Mouse (Mus musculus) megakaryocyte progenitor cell, adult 5-6 weeks (primary cell): ENCODE results near the gene Atp13a3. TPM values are rescaled to one million over a fixed set of nuclear protein-coding genes. Genes with fewer than 3 reads are reported as not detected.

Experiments
- ATAC-seq: replicated peaks from 2 replicates; pipeline ENCODE4 v1.8.0; 2016; ENCODE audit warnings: mild to moderate bottlenecking, moderate TSS enrichment, inconsistent platforms; ENCODE audit not compliant: poor library complexity
- total RNA-seq, 2 experiments: library from RNA; stranded (forward) in 1 of 2; stranded (reverse) in 1 of 2; fragments of 157-497, 149-512 nt in 1 of 2; fragments of 200-1000 nt in 1 of 2; gene quantifications; 2 replicates each; pipeline versions ENCODE4 v1.2.3 to v1.2.4; 2015 to 2017

Gene Atp13a3
- total RNA-seq, 2 experiments from 2014 or later: 70.9 to 143 TPM

DNA sequence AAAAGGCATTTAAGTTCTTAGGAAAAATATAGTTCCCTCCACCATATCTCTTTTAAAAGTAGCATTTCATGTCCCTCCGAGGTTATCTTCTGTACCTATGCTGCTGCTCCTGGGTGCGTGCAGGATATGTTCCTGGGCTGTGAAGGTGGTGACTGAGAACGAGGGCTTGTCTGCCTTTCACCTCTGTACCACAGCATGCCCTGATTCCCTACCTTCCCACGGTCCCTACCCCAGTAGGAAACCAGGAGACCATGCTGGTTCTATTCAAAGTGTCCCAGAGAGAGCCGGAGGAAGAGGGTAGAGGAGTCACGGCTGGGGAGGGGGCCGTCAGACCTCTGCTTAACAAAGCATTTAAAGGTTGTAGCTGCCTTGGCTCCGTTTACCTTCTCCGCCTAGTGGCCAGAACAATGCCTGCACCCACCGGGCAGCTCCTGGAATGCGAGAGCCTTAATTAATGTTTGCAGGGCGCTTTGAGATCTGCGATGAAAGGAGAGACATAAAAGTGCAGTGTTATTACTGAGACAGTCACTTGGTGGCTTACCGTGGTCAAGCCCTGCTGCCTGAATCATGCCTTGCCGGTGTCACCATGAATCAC lies 121.9 kb downstream of the Atp13a3 start:
- peak; percentile 83 for ATAC-seq

DNA sequence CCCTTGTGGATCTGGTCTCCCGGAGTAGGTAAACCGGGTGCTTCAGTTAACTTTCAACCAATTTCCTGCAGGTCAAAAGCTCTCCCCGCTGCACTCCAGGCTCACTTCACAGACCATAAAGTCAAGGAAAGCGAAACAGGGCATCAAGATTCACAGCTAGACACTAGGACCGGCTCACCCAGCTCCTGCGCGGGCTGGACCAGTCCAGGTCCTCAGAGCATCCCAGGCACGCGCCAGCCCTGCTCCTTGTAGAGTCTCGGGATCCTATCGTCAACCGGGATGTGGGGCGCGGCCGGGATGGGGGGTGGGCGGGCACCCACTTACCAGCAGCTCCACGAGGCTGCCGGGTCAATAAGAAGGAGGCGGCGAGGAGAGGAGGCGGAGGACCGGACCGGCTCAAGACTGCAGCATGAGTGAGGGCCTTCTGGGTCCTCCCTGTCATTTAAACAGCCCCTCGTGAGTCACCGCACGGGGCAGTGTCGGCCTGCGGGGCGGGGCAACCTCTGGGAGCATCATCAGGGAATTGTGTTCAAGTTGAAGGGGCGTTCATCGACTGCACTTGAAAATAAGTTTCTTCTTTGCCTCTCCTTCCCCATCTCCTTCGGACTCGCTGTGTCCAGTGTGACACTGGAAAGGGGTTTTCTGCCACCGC lies 122.8 kb downstream of the Atp13a3 start, which contains the start of gene Lrrc15:
Gene Lrrc15 (minus strand): TSS at position 413 of the 652 bp plus-strand sequence.
- ATAC-seq: peak; percentile 45; the same call in 1 of the 2 replicates

DNA sequence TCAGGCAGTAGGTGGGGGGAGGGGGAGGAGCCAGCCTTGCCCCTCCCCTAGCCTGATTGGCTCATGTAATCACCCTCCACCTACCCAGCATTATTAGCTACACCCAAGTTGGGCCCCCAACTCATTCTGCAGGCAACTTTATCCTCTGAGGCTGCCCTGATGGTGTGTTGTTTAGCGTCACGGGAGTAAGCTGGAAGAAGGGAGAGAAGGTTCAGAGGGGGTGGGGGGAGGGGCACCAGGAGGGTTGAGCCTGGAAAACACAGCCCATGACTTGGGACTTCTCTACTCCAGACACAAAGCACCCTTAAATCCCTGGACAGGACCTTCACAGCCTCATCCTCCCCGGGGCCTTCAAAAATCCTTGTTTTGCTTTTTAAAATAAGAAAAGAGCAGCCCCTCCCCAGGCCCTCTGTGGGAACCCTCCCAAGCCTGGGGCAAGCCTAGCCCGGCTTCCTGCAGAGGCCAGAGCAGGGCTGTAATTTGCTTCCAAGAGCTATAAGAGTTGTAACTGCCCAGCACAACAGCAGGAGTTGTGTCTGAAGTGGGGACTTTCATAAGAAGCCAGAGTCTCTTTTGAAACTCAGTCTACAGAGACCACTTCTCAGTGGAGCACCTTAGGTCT lies 125.0 kb downstream of the Atp13a3 start:
- ATAC-seq: no peak

DNA sequence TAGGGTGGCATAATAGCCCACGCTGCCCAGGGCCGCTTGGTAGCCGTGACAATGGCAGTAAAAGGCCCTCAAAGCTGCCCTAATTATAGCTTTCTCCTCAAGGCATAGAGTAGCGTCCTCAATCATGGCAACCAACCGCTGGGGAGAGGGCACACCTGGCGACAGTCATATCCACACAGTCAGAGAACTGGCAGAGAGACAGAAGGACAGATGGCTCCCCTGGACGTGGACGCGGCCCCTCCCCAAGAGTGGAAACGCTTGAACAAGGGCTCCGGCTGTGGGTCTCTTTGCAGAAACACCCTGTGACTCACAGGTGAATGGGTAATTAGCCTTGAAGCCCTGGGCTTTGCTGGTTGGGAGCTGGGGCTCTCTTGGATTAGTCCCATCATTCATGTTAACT lies 127.4 kb downstream of the Atp13a3 start:
- ATAC-seq: no peak

DNA sequence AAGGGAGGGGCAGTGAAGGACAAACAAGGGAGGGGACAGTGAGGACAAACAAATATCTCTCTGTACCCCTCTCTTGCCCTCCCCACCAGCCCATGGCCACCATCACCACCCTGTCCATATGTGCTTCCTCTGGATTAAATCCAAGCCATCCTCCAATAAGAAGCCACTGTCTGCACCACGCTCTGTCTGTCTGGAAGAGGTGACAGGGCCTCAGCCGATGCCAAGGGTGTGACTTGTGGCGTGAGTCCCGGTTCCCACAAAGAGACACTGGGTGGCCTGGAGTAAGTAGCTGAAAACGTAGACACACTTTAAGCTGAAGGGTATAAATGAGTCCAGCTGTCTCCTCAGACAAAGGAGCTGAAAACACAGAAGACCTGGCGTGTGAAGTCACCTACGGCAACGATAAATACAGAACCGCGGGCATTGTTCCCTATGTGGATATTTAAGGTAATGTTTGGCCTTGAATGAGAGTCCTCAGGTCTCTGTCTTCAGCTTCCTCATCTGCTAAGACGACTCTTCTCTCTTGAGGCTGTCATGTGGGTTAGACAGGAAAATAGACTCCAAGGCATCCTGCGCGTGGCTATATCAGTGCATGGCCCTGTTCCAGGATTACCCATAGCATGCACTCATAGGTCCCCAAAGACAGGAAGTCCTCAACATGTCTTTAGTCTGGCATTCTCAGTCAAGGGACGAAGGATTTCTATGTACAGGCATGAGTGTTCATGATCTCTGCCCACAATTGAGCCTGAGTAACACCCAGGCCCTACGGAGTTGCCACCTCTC lies 130.0 kb downstream of the Atp13a3 start:
- ATAC-seq: no peak; the same call in 1 of the 2 replicates

DNA sequence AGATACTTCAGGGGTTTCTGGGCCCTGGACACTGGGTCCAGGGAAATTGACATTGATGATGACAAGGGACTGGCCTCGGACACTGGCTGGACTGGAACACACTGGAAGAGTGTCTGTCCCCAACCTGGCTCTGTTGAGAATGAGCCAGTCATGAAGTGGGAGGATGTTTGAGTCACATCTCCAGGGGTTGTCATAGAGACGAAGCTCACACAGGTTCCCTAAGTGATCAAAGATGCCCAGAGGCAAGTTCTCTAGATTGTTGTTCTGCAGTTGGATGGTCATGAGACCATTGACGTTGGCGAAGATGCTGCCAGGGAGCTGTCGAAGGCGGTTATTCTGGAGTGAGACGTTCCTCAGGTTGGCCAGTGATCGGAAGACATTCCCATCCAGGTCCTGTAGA lies 132.7 kb downstream of the Atp13a3 start:
- ATAC-seq: no peak

DNA sequence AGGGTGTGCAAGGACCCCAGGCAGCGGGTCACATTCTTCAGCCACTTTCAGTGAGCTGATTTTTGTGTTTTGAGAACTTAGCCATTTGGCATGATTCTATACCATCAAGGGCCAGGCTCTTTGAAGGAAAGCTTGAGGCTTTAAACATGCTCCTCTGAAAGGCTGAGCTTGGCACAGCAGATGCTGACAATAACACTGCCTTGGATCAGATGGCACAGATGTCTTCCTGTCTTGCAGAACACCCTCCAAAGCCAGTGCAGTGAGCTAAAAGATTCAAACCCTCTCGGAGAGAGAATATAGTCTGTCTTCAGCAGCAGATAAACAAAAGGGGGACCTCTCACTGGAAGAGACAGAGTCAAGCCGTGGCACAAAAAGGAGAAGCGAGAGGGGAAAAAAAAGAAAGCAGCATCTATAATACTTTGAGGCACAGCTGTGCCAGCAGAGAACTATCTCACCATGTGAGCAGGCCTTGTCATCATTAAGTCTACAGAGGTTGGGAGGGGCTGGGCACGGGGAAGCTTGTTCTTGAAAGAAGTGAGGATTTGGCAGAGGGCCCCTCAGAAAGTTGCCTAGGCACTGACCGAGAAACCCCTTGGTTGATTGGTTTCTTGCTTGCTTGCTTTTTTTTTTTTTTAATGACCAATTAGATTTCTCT lies 133.7 kb downstream of the Atp13a3 start:
- ATAC-seq: no peak

DNA sequence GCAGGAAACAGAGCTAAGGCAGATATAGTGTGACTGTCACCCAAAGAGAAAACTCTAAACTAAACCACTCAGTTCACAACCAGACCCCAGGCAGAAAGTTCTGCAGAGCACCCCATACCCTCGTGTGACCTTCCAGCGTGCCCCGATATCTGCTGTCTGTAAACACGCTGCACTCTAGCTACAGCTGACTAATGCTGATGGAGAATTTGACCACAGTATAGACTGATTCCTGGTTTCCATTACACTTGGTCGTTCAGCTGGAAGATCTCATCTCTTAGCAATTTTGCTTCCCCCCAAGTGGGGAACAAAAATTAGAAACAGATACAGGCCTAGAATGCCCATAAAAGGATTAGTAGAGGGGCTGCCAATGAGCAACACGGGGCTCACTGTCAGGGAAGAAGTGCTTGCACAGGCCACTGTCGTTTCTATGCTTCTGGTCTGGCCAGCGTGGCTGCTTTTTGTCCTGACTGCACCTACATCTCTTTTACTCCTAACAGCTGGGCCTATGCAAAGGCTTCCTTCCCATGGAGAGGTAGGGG lies 134.5 kb downstream of the Atp13a3 start:
- ATAC-seq: no peak

DNA sequence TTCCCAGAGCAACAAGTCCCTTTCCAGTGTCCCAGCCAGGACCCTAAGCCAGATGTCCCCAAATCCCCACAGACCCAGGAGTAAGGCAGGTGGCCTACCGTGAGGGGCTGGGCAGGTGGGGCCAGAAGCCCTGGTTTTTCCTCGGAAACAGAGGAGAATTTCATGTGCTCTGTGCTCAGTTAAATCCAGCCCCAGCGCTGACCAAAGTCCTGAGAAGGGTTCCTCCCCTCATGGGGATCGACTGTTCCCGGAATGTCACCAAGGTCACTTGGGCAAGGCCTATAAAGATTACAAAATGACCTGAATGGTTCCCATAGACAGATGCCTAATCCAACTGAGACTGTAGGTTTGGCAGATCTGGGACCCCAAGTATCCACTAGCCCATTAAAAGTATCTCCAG lies 138.4 kb downstream of the Atp13a3 start, which contains the start of gene Cpn2:
Gene Cpn2 (minus strand): TSS at position 141 of the 400 bp plus-strand sequence.
- ATAC-seq: no peak

DNA sequence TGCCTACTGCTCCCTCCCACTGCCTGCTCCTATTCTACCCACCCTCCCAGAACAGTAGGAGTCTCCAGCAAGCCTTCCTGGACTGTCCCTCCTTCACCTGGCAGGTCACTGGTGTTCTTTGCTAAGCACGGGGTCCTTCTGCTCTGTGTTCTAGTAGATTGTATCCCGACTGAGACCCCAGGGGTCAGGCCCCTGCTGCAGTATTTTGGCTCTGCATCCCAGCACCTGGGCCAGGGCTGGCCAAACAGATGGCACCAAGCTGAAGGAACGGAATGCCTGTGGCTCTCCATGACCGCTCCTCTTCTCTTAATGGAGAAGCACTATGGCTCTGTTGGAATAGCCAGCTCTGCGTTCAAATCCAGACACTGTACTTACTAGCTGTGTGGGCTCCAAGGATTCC lies 139.2 kb downstream of the Atp13a3 start:
- ATAC-seq: no peak

DNA sequence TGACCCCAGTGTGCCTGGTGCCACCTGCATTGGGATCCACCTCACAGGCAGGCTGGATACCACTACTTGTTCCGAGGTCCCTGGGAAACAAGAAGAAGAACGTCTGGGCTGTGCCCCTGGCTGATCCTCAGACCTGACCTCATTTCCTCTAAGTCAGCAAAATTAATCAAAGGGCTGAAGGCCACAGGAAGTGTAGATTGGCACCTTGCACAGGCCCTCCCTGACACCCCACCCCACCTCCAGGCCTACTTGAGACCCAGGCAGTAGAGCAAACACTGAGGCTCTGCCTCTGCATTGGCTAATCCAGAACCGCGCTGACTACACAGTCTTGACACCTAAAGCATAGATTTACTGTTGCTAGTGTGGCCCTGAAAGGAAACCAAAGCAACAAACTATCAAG lies 140.2 kb downstream of the Atp13a3 start:
- 0 out of 2 replicates have a peak, but pooled peaks have one; percentile 14 for ATAC-seq

DNA sequence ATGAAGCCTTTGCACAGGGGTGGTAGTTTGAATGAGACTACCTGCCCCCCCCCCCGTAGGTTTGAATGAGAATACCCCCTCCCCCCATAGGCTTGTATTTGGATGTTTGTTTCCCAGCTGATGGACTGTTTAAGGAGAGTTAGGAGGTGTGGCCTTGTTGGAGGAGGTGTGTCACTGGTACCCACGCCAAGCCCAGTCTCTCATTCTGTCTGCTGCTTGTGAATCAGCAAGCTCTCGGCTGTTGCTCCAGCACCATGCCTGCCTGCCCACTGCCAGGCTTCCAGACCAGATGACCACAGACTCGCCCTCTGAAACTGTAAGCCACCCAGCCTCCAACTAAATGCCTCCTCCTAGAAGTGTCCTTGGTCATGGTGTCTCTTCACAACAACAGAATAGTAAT lies 142.6 kb downstream of the Atp13a3 start:
- ATAC-seq: no peak

DNA sequence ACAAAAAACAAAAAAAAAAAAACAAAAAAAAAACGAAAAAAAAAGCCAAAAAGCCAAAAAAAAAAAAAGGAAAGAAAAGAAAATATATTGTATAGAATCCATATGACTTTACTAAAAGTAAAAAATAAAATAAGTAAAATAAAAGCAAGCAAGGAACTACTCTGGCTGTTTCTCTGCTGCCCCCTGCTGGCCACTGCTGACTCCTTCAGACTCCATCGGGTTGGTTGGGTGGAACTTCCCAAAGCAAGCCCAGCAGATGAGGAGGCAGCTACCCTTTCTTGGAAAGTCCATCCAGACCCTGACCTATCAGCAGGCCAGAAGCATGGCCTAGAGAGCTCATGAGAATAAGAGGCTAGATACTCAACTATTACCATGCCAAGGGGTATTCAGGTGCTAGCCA lies 143.1 kb downstream of the Atp13a3 start:
- ATAC-seq: peak; percentile 76

Other genes starting within 250 kb of the Atp13a3 start
- not detected in 2 replicates for gene Cpn2, start 138.5 kb downstream of the Atp13a3 start, total RNA-seq (2015)
- gene Cpn2, start 138.5 kb downstream of the Atp13a3 start, total RNA-seq (2017): not detected in 2 replicates
- not detected in 2 replicates for gene Lrrc15, start 122.7 kb downstream of the Atp13a3 start, total RNA-seq (2015)
- not detected in 2 replicates for gene Lrrc15, start 122.7 kb downstream of the Atp13a3 start, total RNA-seq (2017)
- gene Gp5, start 95.2 kb downstream of the Atp13a3 start, total RNA-seq (2015): 1.1 and 1.5 TPM in 2 replicates
- 0.46 and 1.2 TPM in 2 replicates for gene Gp5, start 95.2 kb downstream of the Atp13a3 start, total RNA-seq (2017)
- gene Tmem44, start 144.9 kb upstream of the Atp13a3 start, total RNA-seq (2015): 0.27 TPM in 1 of 2 replicates, not detected in the other
- gene Tmem44, start 144.9 kb upstream of the Atp13a3 start, total RNA-seq (2017): 0.12 and 0.51 TPM in 2 replicates
- gene Lsg1, start 181.6 kb upstream of the Atp13a3 start, total RNA-seq (2015): 36.4 and 42.8 TPM in 2 replicates
- 69.8 and 74.7 TPM in 2 replicates for gene Lsg1, start 181.6 kb upstream of the Atp13a3 start, total RNA-seq (2017)
- gene Fam43a, start 193.7 kb upstream of the Atp13a3 start, total RNA-seq (2015): 5.5 and 6.5 TPM in 2 replicates
- gene Fam43a, start 193.7 kb upstream of the Atp13a3 start, total RNA-seq (2017): 8.8 and 11.2 TPM in 2 replicates